Mouse (Mus musculus): Measurements from ENCODE around the gene Pir. TPM values are rescaled to one million over a fixed set of nuclear protein-coding genes. Genes with fewer than 3 reads are reported as not detected.

Pir gene
- total RNA-seq, 2 experiments from 2014 or later, result 3.7 to 3.9 TPM

GRCm38 (mm10) chrX:164323391-164323913, 54.3 kb downstream of the Pir start:
- DNase-seq (ENCODE audit: low spot score in 2 of 2), result no peak
- intact Hi-C loops (cut with DNase I), result no loop called here

DNA sequence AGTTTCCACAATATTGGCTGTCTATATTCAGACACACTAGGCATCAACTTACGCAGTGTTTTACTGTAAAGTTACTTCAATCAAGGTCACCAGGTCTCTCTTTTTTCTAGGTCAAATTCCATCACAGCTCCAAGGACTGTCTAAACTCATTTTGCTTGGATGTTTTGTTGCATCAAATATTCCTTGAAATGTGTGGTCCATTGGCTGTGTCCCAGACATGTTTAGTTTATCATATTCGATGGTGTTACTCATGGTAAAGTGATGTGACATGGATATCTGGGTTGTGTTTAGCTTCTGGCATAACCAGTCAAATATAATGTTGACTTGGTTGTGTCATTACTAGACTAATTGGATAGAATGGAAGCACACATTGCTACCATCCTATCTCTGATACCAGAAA, 61.2 kb downstream of the Pir start:
- intact Hi-C loops (cut with DNase I), result no loop called here
- no peak for DNase-seq (ENCODE audit: low spot score in 2 of 2)

DNA sequence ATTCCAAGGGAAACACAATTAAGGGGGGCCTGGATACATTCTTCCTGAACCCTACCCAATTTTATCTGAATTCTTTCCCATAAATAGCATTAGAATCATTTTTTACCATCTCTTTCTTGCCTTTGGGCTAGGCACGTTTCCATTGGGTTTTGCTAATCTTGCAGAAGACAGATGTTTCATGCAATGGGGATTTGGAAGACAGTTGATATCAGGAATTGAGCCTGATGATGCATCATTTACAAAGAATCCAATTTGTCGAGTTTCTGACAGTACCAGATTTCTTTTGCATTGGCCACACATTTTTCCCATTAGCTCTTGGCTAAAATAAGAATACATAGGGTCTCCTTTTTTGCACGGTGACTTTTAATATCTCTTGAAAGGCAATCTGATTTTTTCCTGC, 61.6 kb downstream of the Pir start:
- intact Hi-C loops (cut with DNase I), result no loop called here
- DNase-seq (ENCODE audit: low spot score in 2 of 2), result no peak

- no peak for DNase-seq (ENCODE audit: low spot score in 2 of 2)
- intact Hi-C loops (cut with DNase I), result no loop called here
These were observed 69.4 kb downstream of the Pir start for GRCm38 (mm10) chrX:164338591-164338990.

GRCm38 (mm10) chrX:164345359-164345938, 76.3 kb downstream of the Pir start:
- no peak for DNase-seq (ENCODE audit: low spot score in 2 of 2)
- intact Hi-C loops (cut with DNase I), result no loop called here

GRCm38 (mm10) chrX:164348937-164349336, 79.8 kb downstream of the Pir start:
- DNase-seq (ENCODE audit: low spot score in 2 of 2), result no peak
- intact Hi-C loops (cut with DNase I), result no loop called here

- intact Hi-C loops (cut with DNase I), result no loop called here
- no peak for DNase-seq (ENCODE audit: low spot score in 2 of 2)
These were observed 96.1 kb downstream of the Pir start for GRCm38 (mm10) chrX:164365153-164365865.

- intact Hi-C loops (cut with DNase I), result no loop called here
- no peak for DNase-seq (ENCODE audit: low spot score in 2 of 2)
These were observed 101.4 kb downstream of the Pir start for GRCm38 (mm10) chrX:164370576-164370975.

DNA sequence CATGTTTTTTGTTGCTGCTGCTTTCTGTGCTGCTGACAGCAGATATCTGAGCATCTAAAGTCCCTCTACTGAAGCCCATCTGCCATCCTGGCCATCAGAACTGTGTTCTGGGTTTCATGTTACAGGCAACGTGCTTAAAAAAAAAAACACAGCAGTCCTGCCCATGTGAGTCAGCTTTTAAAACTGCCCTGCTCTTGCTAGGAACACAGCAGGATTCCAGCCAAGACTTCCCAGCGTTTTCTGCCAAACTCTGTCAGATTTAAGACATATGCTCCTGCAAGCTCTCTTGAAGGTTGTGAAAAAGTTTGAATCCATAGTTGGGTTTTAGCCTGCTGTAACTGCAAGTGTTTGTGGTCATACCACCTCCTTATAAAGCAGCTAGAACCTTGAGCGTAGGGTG, 103.9 kb downstream of the Pir start, which contains the start of gene Vegfd:
Gene Vegfd, plus strand, starts transcription at position 298 of the 400 bp plus-strand sequence.
- DNase-seq (ENCODE audit: low spot score in 2 of 2), result peak; percentile 41 to 66
- intact Hi-C loops (cut with DNase I), result no loop called here

- intact Hi-C loops (cut with DNase I), result no loop called here
- no peak for DNase-seq (ENCODE audit: low spot score in 2 of 2)
These were observed 105.4 kb downstream of the Pir start for GRCm38 (mm10) chrX:164374586-164374985.

DNA sequence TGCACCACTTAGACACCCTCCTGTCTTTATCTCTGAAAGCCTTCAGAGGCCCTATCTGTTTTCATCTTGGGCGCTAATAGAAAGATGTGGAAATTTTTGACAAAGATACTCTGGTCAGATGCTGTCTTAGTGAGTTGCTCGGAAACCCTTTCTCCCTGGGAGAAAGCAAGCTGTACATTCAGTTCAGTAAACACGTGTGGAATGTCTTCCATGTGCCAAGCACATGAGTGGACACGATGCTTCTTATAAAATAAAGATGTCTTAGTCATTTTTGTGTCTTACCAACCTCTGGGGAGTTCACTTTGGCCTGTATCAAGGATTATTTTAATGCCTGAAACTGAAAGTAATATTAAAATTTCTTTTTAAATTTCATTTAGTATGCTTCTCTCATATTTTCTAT, 110.5 kb downstream of the Pir start:
- DNase-seq (ENCODE audit: low spot score in 2 of 2), result no peak
- intact Hi-C loops (cut with DNase I), result no loop called here

DNA sequence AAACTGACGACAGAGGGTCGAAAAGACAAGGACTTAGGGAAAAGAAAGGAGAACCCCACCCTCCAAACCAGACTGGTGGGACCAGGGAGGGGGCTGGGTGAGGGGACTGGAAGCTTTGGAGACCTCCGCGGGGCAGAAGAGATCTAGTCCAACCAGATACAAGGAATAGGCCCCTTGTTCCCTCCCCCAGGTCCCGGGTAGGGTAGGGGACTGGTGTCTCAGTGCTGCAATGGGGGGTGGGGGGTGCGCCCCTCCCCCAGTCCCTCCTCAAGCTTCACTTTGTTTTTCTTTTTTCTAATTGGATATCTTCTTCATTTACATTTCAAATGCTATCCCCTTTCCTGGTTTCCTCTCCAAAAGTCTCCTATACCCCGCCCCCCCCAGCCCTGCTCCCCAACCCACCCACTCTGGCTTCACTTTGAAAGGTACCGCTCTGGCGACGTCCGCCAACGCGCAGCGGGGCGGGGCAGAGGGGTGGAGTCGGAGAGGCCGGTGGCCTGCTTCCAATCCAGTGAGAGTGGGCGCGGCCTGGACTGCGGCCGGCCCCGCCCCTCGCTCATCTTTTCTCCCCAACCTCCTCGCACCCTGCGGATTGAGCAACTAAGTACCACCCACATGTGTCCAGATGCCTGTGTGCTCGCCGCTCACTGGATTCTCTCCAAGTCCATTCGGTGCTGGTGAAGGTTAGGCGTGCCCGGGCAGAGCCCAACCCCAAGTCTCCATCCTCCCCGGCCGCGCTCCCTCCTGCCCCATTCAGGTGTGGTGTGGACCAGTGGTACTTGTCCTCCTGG, 112.6 kb downstream of the Pir start:
- DNase-seq (ENCODE audit: low spot score in 2 of 2), result peak; percentile 57 to 62
- intact Hi-C loops (cut with DNase I), result no loop called here

GRCm38 (mm10) chrX:164394091-164394490, 124.9 kb downstream of the Pir start:
- intact Hi-C loops (cut with DNase I), result no loop called here
- no peak for DNase-seq (ENCODE audit: low spot score in 2 of 2)

- DNase-seq (ENCODE audit: low spot score in 2 of 2), result peak; percentile 7 to 17
- intact Hi-C loops (cut with DNase I), result no loop called here
These were observed 129.3 kb downstream of the Pir start for GRCm38 (mm10) chrX:164398456-164398855.

DNA sequence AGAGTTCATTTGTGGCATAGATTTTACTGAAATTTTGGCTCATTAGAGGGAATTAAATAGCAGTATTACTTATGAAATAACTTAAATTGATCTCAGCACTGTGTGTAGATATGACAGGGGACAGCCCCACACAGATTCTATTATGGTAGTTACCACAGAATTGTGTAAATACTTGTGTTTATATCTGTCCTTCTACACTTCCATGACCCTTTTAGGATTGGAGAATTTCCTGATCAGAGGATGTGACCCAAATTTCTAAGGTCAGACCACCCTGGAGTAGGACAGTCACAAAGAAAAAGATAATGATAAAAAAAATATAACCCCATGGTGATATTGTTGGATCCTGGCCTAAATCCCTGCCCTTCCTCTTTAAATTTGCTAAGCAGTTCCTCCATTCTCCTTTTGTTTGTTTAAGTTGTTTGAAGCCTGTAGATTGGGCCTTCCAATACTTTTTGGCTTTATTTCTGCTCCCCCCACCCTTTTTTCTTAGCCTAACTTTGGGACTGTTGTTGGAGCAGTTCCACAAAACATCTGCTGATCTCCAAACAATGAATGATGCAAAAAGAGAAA, 136.0 kb downstream of the Pir start:
- intact Hi-C loops (cut with DNase I), result loop anchor here (10.0 kb wide), 1 partner anchor 300 kb away; no protein-coding TSS in a partner anchor
- DNase-seq (ENCODE audit: low spot score in 2 of 2), result no peak

DNA sequence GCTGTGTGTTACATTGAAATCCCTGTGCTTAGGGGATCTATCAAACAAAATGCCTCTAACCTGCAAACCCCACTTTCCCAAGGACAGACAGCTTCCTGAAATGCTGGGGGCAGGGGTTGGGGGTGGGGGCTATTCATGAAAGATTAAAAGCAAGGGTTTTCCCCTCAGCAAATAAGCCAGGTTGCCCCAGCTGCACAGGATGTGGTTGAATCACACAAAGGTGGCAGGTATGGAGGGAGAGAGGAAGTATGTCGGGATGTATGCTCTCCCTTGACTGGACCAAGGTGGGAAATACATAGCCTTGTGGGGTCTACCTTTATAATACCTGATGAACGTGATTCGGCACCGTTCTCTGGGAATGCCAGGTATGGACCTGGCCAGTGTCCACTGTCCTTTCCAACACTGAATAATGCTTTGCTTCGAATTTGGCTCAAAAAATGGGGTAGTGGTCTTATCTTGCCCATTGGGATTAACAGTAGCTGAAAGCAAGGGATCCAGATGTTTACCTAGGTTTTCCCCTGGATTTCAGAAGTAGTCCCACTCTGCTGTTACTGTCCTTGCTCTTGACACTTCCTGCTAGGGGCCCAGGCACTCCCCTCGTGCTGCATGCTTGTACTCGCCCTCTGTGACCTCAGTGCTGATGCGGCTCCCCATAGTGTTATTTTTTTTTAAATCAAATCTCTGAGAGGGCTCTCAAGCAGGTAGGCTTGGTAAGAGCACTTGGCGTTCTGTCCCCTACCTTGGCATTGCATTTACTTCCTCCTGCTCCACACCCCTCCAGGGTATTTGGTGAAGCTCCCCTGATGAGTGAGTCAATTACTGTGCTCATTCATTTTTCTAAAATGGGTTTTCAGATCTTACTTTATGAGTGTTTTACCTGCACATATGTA, 137.2 kb downstream of the Pir start:
- intact Hi-C loops (cut with DNase I), result loop anchor here (10.0 kb wide), 1 partner anchor 302 kb away; no protein-coding TSS in a partner anchor

DNA sequence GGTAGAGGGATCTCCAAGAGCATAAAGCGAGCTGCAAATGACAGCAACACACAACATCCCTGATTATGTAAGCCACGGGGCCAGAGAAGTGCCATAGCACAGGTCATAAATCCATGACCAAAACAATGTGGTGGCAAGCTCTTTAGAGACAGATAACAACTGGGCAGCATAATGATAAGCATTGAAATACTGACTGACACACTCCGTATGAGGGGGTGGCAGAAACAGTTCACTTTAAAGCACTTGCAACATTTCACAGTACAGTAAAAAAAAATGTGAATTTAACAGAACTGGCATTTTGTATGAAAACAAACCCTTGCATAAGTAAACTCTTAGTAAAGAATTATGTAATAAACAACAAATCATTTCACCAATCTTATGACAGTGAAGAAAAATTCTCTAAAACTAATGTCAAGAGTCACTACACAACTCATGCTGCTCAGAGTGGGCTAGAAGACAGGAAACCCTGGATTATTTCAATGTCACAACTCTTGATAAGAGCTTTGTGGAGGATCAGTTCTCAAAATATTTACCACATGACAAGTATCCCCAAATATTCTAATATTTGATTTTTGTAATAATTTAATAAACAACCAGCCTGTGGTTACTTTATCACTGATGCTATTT, 139.2 kb downstream of the Pir start:
- intact Hi-C loops (cut with DNase I), result loop anchor here (10.0 kb wide), 1 partner anchor 304 kb away; no protein-coding TSS in a partner anchor
- DNase-seq (ENCODE audit: low spot score in 2 of 2), result no peak

More for the DNA sequence above, 137.2 kb downstream of the Pir start:
- DNase-seq (ENCODE audit: low spot score in 2 of 2), result no peak

DNA sequence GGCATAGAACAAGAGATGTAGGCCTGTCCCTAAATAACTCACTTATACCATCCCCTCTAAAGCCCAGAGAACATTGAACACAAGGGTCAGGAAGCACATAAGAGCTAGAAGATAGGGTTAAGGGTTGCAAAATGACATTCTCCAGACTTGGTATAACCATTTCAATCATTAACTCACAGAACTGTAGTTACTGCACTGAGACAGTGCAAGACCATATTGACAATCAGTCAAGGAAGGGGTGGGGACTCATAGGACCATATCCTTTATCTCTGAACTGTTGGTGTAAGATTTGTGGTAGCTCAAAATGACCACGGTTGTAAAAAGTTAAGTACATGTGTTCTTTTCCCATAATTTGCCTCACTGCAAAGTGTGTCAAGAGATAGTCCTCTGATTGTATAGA, 141.4 kb downstream of the Pir start:
- intact Hi-C loops (cut with DNase I), result no loop called here

More for the DNA sequence above, 141.4 kb downstream of the Pir start:
- no peak for DNase-seq (ENCODE audit: low spot score in 2 of 2)
